Mouse (Mus musculus) gastrocnemius, postnatal 10 days (tissue): ENCODE measurements at regions not wholly inside any gene's neighbourhood (a gene's known extent, or its start where the extent isn't known, plus 50 kb on each side); places are given as distances from the start of the nearest gene placed in this dataset.
A peak's percentile ranks its signal among the peaks of the same experiment; 100 is the strongest.

Source experiments
- DNase-seq: peaks from one replicate; pipeline ENCODE4 v3.0.0; 2021; ENCODE audit warnings: mixed read lengths

DNA sequence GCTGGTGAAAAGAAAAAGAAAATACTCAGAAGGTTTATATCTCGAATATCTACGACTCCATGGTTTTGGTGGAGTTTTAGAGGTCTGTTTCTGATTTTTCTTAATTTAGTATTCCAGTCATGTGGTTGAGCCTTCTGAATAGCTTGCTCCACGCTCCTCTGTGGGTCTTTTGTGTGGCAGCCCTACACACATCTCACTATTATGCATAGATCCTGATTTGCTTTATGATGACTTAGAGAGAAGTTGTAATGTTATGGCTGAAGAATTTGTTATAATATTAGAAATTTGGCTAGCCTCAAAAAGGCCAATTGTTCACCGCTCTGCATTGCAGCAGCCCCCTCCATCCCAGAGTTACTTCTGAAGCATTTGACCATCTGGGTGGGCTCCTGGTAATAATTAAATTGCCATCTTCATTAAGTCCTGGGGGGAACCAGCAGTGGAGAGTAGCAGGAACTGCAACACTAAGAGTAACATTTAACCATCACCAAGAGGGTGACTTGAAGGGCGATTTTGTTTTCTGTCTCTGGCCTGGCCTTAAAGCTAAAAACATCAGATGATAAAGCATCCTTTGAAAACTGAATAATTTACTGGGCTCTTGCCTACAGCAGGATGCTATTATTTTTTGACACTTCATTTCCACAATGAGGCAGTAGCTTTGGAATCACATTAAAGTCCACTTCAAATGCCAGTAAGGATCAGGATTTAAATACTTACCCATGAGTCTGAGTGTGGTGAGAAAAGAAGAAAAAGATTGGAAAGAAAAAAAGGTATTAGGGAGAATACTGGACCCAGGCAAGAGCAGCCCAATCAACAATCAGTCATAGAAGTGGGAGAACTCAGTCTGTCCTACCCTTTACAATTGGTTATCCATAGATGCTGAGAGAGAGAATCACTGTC, 84.3 kb upstream of the Actbl2 start:
- no peak for DNase-seq

DNA sequence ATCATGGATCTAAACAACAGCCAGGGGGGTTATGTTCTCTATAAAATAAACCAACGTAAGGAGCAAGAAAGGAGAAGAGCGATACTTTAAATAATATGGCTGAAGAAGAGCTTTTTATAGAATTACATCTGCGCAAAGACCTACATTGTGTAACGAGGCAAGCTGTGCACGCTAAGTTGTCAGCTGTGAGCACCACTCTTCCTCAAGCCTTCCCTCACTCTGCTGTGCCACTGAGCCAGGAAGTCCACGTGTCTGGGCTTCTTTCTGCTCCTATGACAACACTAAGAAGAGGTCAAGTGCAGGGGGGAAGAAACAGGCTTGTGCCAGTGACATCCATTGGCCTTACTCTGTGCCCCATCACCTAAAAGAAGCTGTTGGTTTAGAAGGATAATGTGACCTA, 75.6 kb upstream of the Actbl2 start:
- DNase-seq: no peak

DNA sequence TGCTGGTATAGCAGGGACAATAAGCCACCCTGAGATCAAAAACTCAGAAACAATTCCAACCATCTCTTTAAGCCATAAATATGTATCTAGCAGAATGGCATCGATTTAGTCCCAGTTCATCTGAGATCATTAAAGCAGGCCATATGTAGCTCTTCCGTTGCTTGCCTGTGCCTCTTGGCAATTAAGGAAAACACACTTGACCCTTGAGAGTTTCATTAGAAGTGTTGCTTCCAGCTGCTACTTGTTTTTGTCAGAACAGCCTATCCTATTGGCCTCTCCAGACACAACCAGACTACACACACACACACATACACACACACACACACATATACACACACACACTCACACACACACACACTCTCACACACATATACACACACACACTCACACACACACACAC, 71.5 kb upstream of the Actbl2 start:
- DNase-seq: no peak

DNA sequence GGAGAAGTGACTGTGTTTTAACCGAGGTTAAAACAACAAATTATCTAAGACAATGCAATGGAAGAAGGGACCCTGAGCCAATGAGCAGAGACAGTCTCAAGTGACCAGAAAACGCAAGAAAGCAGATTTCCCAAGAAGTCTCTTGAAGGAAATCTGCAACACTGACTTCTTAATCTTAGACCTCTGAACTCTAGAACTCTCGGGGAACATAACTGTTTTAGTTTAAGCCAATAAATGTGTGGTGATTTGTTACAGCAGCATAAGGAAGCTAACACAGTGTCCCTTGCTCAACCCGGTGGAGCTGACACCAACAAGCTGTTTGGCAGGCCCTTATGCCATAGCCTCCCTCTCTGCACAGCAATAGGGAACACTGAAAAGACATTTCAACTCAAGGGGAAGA, 69.0 kb upstream of the Actbl2 start:
- DNase-seq: no peak

DNA sequence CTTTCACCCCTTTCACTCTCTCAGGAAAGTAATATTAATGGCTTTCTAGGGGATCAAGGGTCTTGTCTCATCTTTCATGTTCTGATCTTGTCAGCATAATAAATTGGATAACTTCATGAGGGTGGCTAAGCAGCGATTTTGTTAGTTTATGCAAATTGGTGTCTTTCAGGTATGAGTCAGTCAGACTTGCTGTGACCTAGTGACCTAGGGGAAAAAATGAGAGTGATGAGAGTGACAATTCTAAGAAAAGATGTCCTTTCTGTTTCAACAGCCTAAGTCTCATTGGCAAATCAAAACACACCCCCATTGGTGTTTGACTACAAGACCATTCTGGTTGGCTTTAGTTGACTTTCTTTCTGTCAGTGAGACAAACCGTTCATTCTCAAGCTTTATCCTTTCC, 68.0 kb upstream of the Actbl2 start:
- DNase-seq: no peak

DNA sequence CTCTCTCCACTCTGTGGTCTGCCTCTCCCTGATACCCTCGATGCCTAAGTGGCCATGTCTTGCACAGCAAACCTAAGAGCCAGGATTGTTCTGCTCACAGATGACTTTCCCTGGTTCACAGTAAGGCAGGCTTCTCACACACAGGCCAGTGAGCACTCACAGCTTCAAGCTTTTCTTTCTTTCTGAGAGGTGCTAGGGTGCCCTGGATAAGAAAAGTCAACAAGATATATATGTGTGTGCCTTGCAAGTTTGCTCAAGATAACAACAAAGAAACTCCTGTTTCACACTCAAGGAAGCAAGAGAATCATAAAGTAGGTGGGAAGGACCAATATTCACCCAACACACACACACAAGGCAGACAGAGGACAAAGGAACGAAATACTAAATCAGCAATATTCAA, 60.9 kb upstream of the Actbl2 start:
- DNase-seq: no peak

DNA sequence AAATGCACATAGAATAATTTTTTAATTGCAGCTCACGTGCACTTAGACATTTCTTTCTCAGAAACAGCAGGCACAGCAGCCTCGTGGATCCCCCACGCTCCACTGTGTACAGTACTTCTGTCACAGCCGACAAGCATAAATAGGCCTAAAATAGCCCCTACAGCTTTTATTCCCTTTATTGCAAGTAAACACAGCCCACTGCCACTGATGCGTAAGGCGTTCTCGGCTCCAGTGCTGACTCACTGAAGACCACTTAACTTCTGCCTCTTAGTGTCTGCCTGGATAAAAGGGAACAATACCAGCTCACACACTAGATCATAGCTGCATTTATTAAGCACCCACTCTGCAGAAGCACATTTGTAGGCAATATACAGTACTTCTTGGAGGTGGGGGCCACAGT, 60.5 kb upstream of the Actbl2 start:
- DNase-seq: no peak

DNA sequence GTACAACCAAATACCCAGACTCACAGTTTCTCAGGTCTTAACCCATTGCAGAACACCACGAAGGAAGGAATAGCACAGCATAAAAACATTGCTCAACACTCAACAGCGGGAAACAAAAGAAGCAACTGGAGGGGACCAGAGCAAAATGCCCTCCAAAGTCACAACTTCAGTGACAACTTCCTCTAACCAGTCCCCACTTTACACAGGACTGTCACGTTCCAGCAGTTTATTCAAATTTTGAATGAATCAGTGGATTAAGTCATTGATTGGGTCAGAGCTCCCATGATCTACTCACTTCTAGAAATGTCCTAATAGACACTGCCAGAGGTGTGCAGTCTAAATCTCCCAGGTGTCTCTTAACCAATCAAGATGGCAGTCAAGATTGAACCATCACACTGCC, 53.3 kb upstream of the Actbl2 start:
- no peak for DNase-seq

DNA sequence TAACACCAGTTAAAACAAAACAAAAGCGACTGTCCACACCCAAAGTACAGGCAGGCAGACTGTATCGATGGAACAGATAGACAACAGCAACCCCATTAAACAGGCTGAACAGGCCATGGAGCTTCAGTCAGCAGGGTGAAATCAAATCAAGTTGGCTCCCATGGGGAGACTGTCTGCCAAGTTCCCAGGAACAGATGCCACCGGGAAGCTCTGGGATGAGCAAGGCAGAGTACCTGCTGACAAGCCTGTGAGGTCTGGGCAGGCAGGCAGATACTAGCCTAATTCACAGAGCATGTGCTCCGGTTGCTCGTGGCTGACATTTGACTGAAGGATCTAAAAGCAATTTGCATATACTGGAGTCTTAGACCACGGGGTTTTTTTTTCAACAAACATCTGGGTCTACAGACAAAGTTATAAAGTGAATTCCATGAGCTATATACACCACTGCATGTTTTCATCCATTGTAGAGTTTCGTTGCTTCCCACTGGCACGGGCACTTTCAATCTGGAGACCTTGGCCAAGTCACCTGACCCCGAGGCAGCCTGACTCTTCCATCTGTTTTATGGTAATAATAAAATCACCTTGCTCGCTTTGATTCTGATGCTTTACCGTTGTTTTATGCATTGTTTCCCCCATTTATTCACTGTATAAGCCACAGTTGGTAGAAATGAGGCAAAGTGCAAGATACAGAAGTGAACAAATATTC, 50.1 kb upstream of the Actbl2 start:
- DNase-seq: peak; percentile 21
